11 mouse cellular contexts compared by ENCODE assay signal in genomic region chr17:35695289-35695688, GRCm38 (mm10). TPM values are rescaled to one million over a fixed set of nuclear protein-coding genes. Genes with fewer than 3 reads are reported as not detected.
DNase-seq lines count a peak whose midpoint lies in the region; ATAC-seq and TF ChIP-seq lines count a peak whose summit lies in the region.
"Had no signal": no experiment of that assay in that cellular context is flagged by ENCODE, and none has a peak within 500 bp of the region (broad histone marks: within the 10 kb centered on the region; RNA-seq: fewer than 3 reads in every experiment).

No protein-coding gene starts in this region.

- no peaks in the 10 kb centered on the region for H3K9me3 ChIP-seq in embryonic facial prominence, embryonic 11.5 days (replicated peaks; ENCODE audit: control insufficient read depth, low read length)
- H3K9me3 ChIP-seq in embryonic facial prominence, embryonic 10.5 days = peaks cover 7% of the 10 kb centered on the region
- no peaks in the 10 kb centered on the region for H3K9me3 ChIP-seq in liver, embryonic 12.5 days (replicated peaks)
- H3K9me3 ChIP-seq in MEL (replicated peaks; ENCODE audit: insufficient read depth, low read length) = no peaks in the 10 kb centered on the region

- H3K36me3 ChIP-seq in embryonic facial prominence, embryonic 11.5 days (replicated peaks; ENCODE audit: control insufficient read depth, insufficient read depth, low read depth, low read length) = no peaks in the 10 kb centered on the region; the same call in 1 of the 2 replicates
- peaks cover 54% of the 10 kb centered on the region for H3K36me3 ChIP-seq in embryonic facial prominence, embryonic 10.5 days (replicated peaks)
- no peaks in the 10 kb centered on the region for H3K36me3 ChIP-seq in liver, adult 2 months (ENCODE audit: control insufficient read depth, insufficient read depth, low read length)
- peaks cover 6% of the 10 kb centered on the region; the same call in 1 of the 2 replicates for H3K36me3 ChIP-seq in liver, embryonic 12.5 days
- peaks cover 0 to 2% of the 10 kb centered on the region in 2 experiments; a peak in 1 of 4 replicates for H3K36me3 ChIP-seq in MEL (ENCODE audit: control insufficient read depth in 1 of 2, insufficient read depth in 2 of 2, low read length in 2 of 2)

- no peak overlapping the region for H3K9ac ChIP-seq in embryonic facial prominence, embryonic 11.5 days (replicated peaks; ENCODE audit: low read length)
- no peak overlapping the region for H3K9ac ChIP-seq in liver, adult 2 months (ENCODE audit: low read depth, low read length)
- no peak overlapping the region for H3K9ac ChIP-seq in liver, embryonic 12.5 days
- no peak overlapping the region for H3K9ac ChIP-seq in MEL (ENCODE audit: control insufficient read depth, low read depth, low read length, poor library complexity, severe bottlenecking)
- H3K9ac ChIP-seq: limb, embryonic 12.5 days had no signal

- TF ChIP-seq POLR2A in liver, adult 2 months (IDR thresholded peaks at IDR 0.05; ENCODE audit: extremely low read depth, insufficient read depth, low read length) = no peak
- TF ChIP-seq POLR2A in MEL (IDR thresholded peaks at IDR 0.05; ENCODE audit: control insufficient read depth in 1 of 2, insufficient read depth in 1 of 2, low read depth in 1 of 2, low read length in 2 of 2, poor library complexity in 1 of 2) = no peak

- H3K4me1 ChIP-seq in embryonic facial prominence, embryonic 11.5 days (ENCODE audit: control insufficient read depth, insufficient read depth, low read length) = peaks cover 4% of the 10 kb centered on the region; the same call in 1 of the 2 replicates
- peaks cover 33% of the 10 kb centered on the region for H3K4me1 ChIP-seq in embryonic facial prominence, embryonic 10.5 days
- H3K4me1 ChIP-seq in liver, adult 2 months (ENCODE audit: control insufficient read depth, insufficient read depth, low read length) = no peaks in the 10 kb centered on the region; the same call in 1 of the 2 replicates
- peaks cover 7% of the 10 kb centered on the region for H3K4me1 ChIP-seq in liver, embryonic 12.5 days
- peaks cover 0 to 5% of the 10 kb centered on the region in 2 experiments; a peak in 2 of 4 replicates for H3K4me1 ChIP-seq in MEL (ENCODE audit: control insufficient read depth in 1 of 2, insufficient read depth in 2 of 2, low read length in 2 of 2)

- no peak overlapping the region for H3K4me3 ChIP-seq in embryonic facial prominence, embryonic 11.5 days (ENCODE audit: low read depth, low read length)
- H3K4me3 ChIP-seq in embryonic facial prominence, embryonic 10.5 days = no peak overlapping the region
- H3K4me3 ChIP-seq in liver, adult 2 months (ENCODE audit: insufficient read depth, low read depth, low read length) = no peak overlapping the region
- H3K4me3 ChIP-seq in liver, embryonic 12.5 days = no peak overlapping the region
- no peak overlapping the region for H3K4me3 ChIP-seq in MEL (ENCODE audit: control insufficient read depth in 1 of 2, insufficient read depth in 1 of 2, low read depth in 2 of 2, low read length in 2 of 2)
- H3K4me3 ChIP-seq: limb, embryonic 12.5 days had no signal

- no peaks in the 10 kb centered on the region for H3K79me2 ChIP-seq in liver, adult 2 months (ENCODE audit: control insufficient read depth, insufficient read depth, low read length)
- H3K79me2 ChIP-seq in MEL (ENCODE audit: control insufficient read depth, insufficient read depth, low read length, poor library complexity) = no peaks in the 10 kb centered on the region

- ATAC-seq in embryonic facial prominence, embryonic 11.5 days (replicated peaks; ENCODE audit: insufficient number of reproducible peaks, low FRiP score, low TSS enrichment, low read depth) = no peak
- ATAC-seq in liver, embryonic 12.5 days = no peak
- ATAC-seq: activated CD4-positive, CD25-positive, alpha-beta regulatory T cell, adult 4 months had no signal

- peak; percentile 54 for DNase-seq in embryonic facial prominence, embryonic 11.5 days (ENCODE audit: low spot score)
- no peak for DNase-seq in embryonic facial prominence, embryonic 10.5 days (ENCODE audit: low spot score)
- no peak for DNase-seq in liver, adult 2 months (ENCODE audit: extremely low read depth, low read depth, low spot score)
- peak; percentile 64 for DNase-seq in MEL (ENCODE audit: low read depth, low spot score)
- peak; percentile 52 for DNase-seq in mesoderm, embryonic 11.5 days (ENCODE audit: low read depth, low spot score)
- no peak for DNase-seq in c-Kit-positive CD71-positive TER-119-positive erythroid progenitor cells, embryonic 14.5 days (ENCODE audit: low spot score)
- DNase-seq in adrenal gland, postnatal 4 days (ENCODE audit: low spot score in 2 of 2) = no peak

- no peak; the same call in 1 of the 2 replicates for TF ChIP-seq RAD21 in MEL (IDR thresholded peaks at IDR 0.05; ENCODE audit: low read depth, low read length)

- H3K27ac ChIP-seq in embryonic facial prominence, embryonic 11.5 days (replicated peaks; ENCODE audit: low read depth, low read length) = no peak overlapping the region
- no peak overlapping the region for H3K27ac ChIP-seq in embryonic facial prominence, embryonic 10.5 days (replicated peaks)
- H3K27ac ChIP-seq in liver, adult 2 months (replicated peaks; ENCODE audit: insufficient read depth, low read depth, low read length) = no peak overlapping the region
- no peak overlapping the region for H3K27ac ChIP-seq in liver, embryonic 12.5 days
- no peak overlapping the region for H3K27ac ChIP-seq in MEL (ENCODE audit: control insufficient read depth, low read depth, low read length)
- H3K27ac ChIP-seq: limb, embryonic 12.5 days had no signal

- TF ChIP-seq EP300 in MEL (IDR thresholded peaks at IDR 0.05; ENCODE audit: low read depth in 1 of 2, low read length in 2 of 2) = no peak

- 87% methylated on average over 2 of the region's 2 CpGs for WGBS in embryonic facial prominence, embryonic 11.5 days
- 92% methylated on average over 2 of the region's 2 CpGs for WGBS in embryonic facial prominence, embryonic 10.5 days
- WGBS in liver, adult 2 months = 92% methylated on average over 2 of the region's 2 CpGs
- 68% methylated on average over 2 of the region's 2 CpGs for WGBS in liver, embryonic 12.5 days (ENCODE audit: insufficient replicate concordance)

- H3K27me3 ChIP-seq in embryonic facial prominence, embryonic 11.5 days (ENCODE audit: control insufficient read depth, insufficient read depth, low read length) = no peaks in the 10 kb centered on the region
- H3K27me3 ChIP-seq in embryonic facial prominence, embryonic 10.5 days (replicated peaks; ENCODE audit: low read depth, poor library complexity, severe bottlenecking) = peaks cover 37% of the 10 kb centered on the region
- H3K27me3 ChIP-seq in liver, adult 2 months (ENCODE audit: control insufficient read depth, insufficient read depth, low read length) = peaks cover 2% of the 10 kb centered on the region; the same call in 1 of the 2 replicates
- H3K27me3 ChIP-seq in liver, embryonic 12.5 days (replicated peaks) = peaks cover 62% of the 10 kb centered on the region
- no peaks in the 10 kb centered on the region for H3K27me3 ChIP-seq in MEL (ENCODE audit: control insufficient read depth in 1 of 2, insufficient read depth in 2 of 2, low read length in 2 of 2)

- H3K4me2 ChIP-seq in embryonic facial prominence, embryonic 11.5 days (ENCODE audit: low read depth, low read length) = no peak overlapping the region
- H3K4me2 ChIP-seq in liver, embryonic 12.5 days = no peak overlapping the region
- H3K4me2 ChIP-seq: limb, embryonic 12.5 days had no signal

- peak; percentile 19; the same call in 1 of the 2 replicates for TF ChIP-seq CTCF in liver, adult 2 months (IDR thresholded peaks at IDR 0.05; ENCODE audit: low read depth, low read length)
- TF ChIP-seq CTCF in MEL (IDR thresholded peaks at IDR 0.05 in 2 of 3, conservative IDR thresholded peaks at IDR 0.05 in 1 of 3; ENCODE audit: control insufficient read depth in 1 of 3, insufficient read depth in 1 of 3, low read depth in 2 of 3, low read length in 3 of 3, poor library complexity in 1 of 3, severe bottlenecking in 1 of 3) = peak; percentile 19 to 58 (median 50); a peak in 5 of 6 replicates

RNA-seq across cellular contexts. Expression of gene Ddr1, which starts 9.1 kb away (rescaled TPM):
- polyA plus RNA-seq in embryonic facial prominence, embryonic 11.5 days (2014; fragmentation: Nextera tagmentation; extraction: Ambion mirVana) = 20.4 and 24.6 TPM in 2 replicates
- 49.1 and 65.3 TPM in 2 replicates for polyA plus RNA-seq in embryonic facial prominence, embryonic 10.5 days (2016; fragmentation: Nextera tagmentation; extraction: Ambion mirVana)
- 0.55 and 1.4 TPM in 2 replicates for total RNA-seq in liver, adult 2 months (2014; rRNA removed)
- polyA plus RNA-seq in liver, adult 2 months (2012; rRNA removed) = 0.98 and 1.5 TPM in 2 replicates
- 5.7 and 6.1 TPM in 2 replicates for polyA plus RNA-seq in liver, embryonic 12.5 days (2016; fragmentation: Nextera tagmentation; extraction: Ambion mirVana)
- total RNA-seq in MEL (2012; rRNA removed) = 2.6 TPM in 2 replicates
- 1 to 10 TPM in 1 of 2 experiments, not detected in 1; 7.9 TPM for polyA plus RNA-seq in MEL (2012; ENCODE audit: insufficient read depth in 1 of 2, insufficient read length in 2 of 2, low read depth in 1 of 2, low replicate concordance in 2 of 2, missing spikeins in 1 of 2)
- 10 to 100 TPM; 55.9 to 65.9 TPM for total RNA-seq in adrenal gland, postnatal 4 days (2021)

RNA-seq across cellular contexts. Expression of gene Gtf2h4, which starts 21.8 kb away (rescaled TPM):
- 43.3 and 53.4 TPM in 2 replicates for polyA plus RNA-seq in embryonic facial prominence, embryonic 11.5 days (2014; fragmentation: Nextera tagmentation; extraction: Ambion mirVana)
- 57.6 and 61.4 TPM in 2 replicates for polyA plus RNA-seq in embryonic facial prominence, embryonic 10.5 days (2016; fragmentation: Nextera tagmentation; extraction: Ambion mirVana)
- 16.4 and 17.4 TPM in 2 replicates for total RNA-seq in liver, adult 2 months (2014; rRNA removed)
- polyA plus RNA-seq in liver, adult 2 months (2012; rRNA removed) = 24.8 and 29.8 TPM in 2 replicates
- polyA plus RNA-seq in liver, embryonic 12.5 days (2016; fragmentation: Nextera tagmentation; extraction: Ambion mirVana) = 38.3 and 44.0 TPM in 2 replicates
- total RNA-seq in MEL (2012; rRNA removed) = 68.1 and 76.3 TPM in 2 replicates
- 10 to 100 TPM in 1 of 2 experiments, not detected in 1; 97.6 TPM for polyA plus RNA-seq in MEL (2012; ENCODE audit: insufficient read depth in 1 of 2, insufficient read length in 2 of 2, low read depth in 1 of 2, low replicate concordance in 2 of 2, missing spikeins in 1 of 2)
- 10 to 100 TPM; 30.1 to 31.4 TPM for total RNA-seq in adrenal gland, postnatal 4 days (2021)

RNA-seq across cellular contexts. Expression of gene Vars2, which starts 27.9 kb away (rescaled TPM):
- polyA plus RNA-seq in embryonic facial prominence, embryonic 11.5 days (2014; fragmentation: Nextera tagmentation; extraction: Ambion mirVana) = 9.1 and 10.4 TPM in 2 replicates
- 19.9 and 22.0 TPM in 2 replicates for polyA plus RNA-seq in embryonic facial prominence, embryonic 10.5 days (2016; fragmentation: Nextera tagmentation; extraction: Ambion mirVana)
- 6.6 and 11.1 TPM in 2 replicates for total RNA-seq in liver, adult 2 months (2014; rRNA removed)
- polyA plus RNA-seq in liver, adult 2 months (2012; rRNA removed) = 22.6 and 29.6 TPM in 2 replicates
- polyA plus RNA-seq in liver, embryonic 12.5 days (2016; fragmentation: Nextera tagmentation; extraction: Ambion mirVana) = 10.7 and 11.8 TPM in 2 replicates
- total RNA-seq in MEL (2012; rRNA removed) = 21.8 and 24.0 TPM in 2 replicates
- polyA plus RNA-seq in MEL (2012; ENCODE audit: insufficient read depth in 1 of 2, insufficient read length in 2 of 2, low read depth in 1 of 2, low replicate concordance in 2 of 2, missing spikeins in 1 of 2) = 10 to 100 TPM in 1 of 2 experiments, not detected in 1; 34.0 TPM
- 10 to 100 TPM; 57.7 to 61.0 TPM for total RNA-seq in adrenal gland, postnatal 4 days (2021)

RNA-seq across cellular contexts. Expression of gene Mucl3, which starts 51.8 kb away (rescaled TPM):
- 0.13 and 0.28 TPM in 2 replicates for polyA plus RNA-seq in embryonic facial prominence, embryonic 11.5 days (2014; fragmentation: Nextera tagmentation; extraction: Ambion mirVana)
- polyA plus RNA-seq in embryonic facial prominence, embryonic 10.5 days (2016; fragmentation: Nextera tagmentation; extraction: Ambion mirVana) = 0.20 and 0.24 TPM in 2 replicates
- not detected in 2 replicates for total RNA-seq in liver, adult 2 months (2014; rRNA removed)
- polyA plus RNA-seq in liver, adult 2 months (2012; rRNA removed) = not detected in 2 replicates
- polyA plus RNA-seq in liver, embryonic 12.5 days (2016; fragmentation: Nextera tagmentation; extraction: Ambion mirVana) = 0.05 TPM in 1 of 2 replicates, not detected in the other
- total RNA-seq in MEL (2012; rRNA removed) = 0.04 and 0.13 TPM in 2 replicates
- polyA plus RNA-seq in MEL (2012; ENCODE audit: insufficient read depth in 1 of 2, insufficient read length in 2 of 2, low read depth in 1 of 2, low replicate concordance in 2 of 2, missing spikeins in 1 of 2) = under 1 TPM in 1 of 2 experiments, not detected in 1; 0.11 TPM
- total RNA-seq in adrenal gland, postnatal 4 days (2021) = under 1 TPM in 1 of 2 experiments, not detected in 1; 0.11 TPM
- total RNA-seq: gastrocnemius, postnatal 4 days had no signal

Comparison
In these comparisons a context has a peak if more than half of its experiments do, and no peak if none do; other contexts are left out.
1. DNase-seq: peak in embryonic facial prominence, embryonic 11.5 days (single experiment), MEL (single experiment) and mesoderm, embryonic 11.5 days (single experiment); none in embryonic facial prominence, embryonic 10.5 days (single experiment), liver, adult 2 months (single experiment), c-Kit-positive CD71-positive TER-119-positive erythroid progenitor cells, embryonic 14.5 days (single experiment) and adrenal gland, postnatal 4 days (0 of 2).